Mouse (Mus musculus): ENCODE measurements at regions not wholly inside any gene's neighbourhood (a gene's known extent, or its start where the extent isn't known, plus 50 kb on each side); places are given as distances from the start of the nearest gene placed in this dataset.
A peak's percentile ranks its signal among the peaks of the same experiment; 100 is the strongest.

- no peak for DNase-seq (ENCODE audit: low spot score)
Observed at GRCm38 (mm10) chr13:44077022-44077421, 292.4 kb downstream of the Cd83 start.

- no peak for DNase-seq (ENCODE audit: low spot score)
Observed at GRCm38 (mm10) chr13:44085621-44086510, 301.3 kb downstream of the Cd83 start.

GRCm38 (mm10) chr13:44086801-44087200, 302.2 kb downstream of the Cd83 start:
- DNase-seq (ENCODE audit: low spot score): peak; percentile 48

DNA sequence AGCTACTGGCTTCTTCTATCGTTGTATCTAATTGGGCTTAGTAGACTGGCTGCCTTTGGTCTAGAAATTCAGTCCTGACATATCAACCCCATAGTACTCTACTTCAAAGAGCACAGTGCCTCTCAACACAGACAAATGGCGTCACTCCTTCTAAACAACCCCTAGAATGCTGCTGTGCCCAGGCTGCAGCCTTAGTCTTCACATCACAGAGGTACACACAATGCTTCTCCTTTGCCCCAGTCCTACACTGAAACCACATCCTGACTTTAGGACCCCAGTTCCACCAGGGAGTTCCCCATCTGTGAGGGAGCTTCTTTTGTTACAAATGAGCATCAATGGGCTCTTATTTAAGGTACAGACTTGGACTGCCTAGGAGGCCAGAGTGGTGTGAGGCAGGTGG, 312.6 kb downstream of the Cd83 start:
- DNase-seq (ENCODE audit: low spot score): no peak

GRCm38 (mm10) chr13:44099511-44099910, 314.9 kb downstream of the Cd83 start:
- no peak for DNase-seq (ENCODE audit: low spot score)

DNA sequence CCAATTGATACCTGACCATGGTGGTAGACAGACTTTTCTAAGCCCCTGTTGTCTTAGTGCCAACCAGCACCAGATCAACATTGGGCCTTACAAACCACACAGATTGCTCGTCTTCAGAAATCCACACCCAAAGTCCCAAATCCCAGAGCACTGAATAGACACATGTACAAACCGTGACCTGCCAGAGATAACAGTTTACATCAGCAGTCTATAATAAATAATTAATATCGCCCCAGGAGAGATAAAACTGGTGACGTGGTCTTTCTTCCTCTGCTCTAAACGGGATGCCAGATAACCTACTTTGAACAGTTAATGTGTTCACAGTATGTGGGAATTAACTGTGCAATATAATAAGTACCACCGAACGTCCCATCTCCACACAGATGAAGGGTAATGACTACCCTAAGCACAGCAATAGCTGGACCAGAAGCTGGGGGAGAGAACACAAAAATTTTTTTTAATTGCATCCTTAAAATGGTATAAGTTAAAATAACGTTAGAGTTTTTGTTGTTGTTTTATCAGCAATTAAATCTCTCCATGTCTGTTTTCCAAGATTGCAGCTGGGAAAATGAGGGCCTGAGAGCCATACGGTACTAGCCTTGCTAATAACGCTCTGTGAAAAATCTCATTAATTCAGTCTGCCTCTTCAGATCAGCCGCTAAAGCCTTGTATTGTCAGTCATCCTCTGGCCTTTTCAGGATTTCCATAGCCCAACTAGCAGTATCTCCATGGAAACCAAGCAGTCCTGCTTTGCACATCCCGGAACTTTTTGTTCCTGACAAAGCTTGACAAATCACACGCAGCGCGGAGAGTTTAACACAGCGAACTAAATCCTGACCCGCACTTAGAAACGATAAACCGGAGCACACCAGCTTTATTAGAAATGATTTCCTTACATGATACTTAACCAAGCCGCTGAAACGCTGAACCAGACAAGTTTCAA, 315.8 kb downstream of the Cd83 start:
- DNase-seq (ENCODE audit: low spot score): no peak

DNA sequence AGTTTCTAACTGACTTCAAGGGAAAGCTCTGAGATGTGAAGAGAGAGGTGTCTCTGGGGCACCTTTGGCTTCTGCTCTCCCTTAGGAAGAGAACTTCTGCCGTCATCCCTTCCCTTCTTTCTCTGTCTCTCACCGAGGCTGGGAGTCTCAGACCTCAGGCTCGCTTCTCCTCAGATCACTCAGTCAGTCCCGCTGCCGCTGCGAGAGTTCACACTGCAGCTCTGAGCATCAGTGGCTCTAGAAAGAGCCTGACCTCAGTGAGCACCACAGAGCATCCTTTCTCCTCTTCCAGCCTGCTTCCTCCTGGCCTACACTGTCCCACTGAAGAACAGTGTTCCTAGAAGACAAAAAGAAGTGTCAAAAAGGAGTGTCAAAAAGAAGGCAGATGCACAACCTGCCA, 316.6 kb downstream of the Cd83 start:
- DNase-seq (ENCODE audit: low spot score): no peak

DNA sequence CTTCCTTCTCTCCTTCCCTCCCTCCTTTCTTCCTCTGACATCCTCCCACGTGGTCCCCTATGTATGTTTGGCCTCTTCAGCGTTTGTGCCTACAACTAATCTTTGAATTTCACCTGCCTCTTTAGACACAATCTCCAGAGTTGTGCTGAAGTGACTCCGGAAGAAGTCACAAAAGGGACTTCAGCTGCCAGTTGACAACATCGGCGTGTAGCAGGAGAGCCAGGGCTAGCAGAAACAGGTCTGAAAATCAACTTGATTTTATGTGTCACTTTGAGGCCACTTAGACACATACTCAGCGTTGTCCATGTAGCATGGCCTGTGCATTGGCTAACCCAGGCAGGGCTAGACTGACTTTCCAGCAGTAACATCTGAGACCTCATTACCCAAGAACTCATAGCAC, 317.2 kb downstream of the Cd83 start:
- DNase-seq (ENCODE audit: low spot score): no peak

DNA sequence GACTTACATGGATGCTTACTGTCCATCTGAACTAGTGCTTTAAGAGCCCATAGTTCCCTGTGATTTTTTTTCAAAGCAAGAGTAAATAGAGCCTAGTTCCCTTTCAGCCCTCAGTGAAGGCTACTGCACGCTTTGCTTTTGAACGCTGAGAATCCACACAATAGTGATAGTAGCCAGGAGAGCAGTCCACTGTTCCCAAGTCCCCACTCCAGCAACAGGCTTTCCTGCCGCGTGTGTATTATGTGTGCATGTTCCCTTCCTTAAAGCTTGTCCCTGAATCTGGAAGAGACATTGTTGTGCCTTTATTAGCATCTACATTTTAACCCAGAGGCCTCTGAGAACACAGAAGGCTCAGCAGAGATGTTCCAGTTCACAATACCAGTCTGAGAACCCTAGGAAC, 317.7 kb downstream of the Cd83 start:
- no peak for DNase-seq (ENCODE audit: low spot score)

GRCm38 (mm10) chr13:44103340-44103739, 318.8 kb downstream of the Cd83 start:
- DNase-seq (ENCODE audit: low spot score): no peak

- no peak for DNase-seq (ENCODE audit: low spot score)
Observed at GRCm38 (mm10) chr13:44105161-44105560, 320.6 kb downstream of the Cd83 start.

GRCm38 (mm10) chr13:44108695-44109094, 324.1 kb downstream of the Cd83 start:
- DNase-seq (ENCODE audit: low spot score): no peak

DNA sequence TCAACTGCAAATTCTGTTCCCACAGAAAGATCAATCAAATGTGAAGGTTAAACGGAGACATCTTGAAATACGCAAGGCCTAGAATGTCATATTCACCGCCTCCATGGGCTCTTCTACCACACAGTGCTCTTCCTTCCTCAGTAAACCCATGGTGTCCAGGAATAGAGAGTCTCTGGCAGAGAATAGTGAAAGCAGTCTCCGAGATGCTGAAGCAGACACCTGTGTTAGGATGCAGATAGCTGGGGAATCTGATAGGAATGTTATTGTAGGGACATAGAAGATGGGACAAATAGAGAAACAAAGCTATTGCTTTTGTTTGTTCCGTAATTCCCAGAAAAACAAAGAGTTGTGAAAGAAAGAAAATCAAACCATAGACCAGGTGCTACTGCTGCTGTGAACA, 328.5 kb downstream of the Cd83 start:
- no peak for DNase-seq (ENCODE audit: low spot score)

GRCm38 (mm10) chr13:44114856-44115255, 330.3 kb downstream of the Cd83 start:
- DNase-seq (ENCODE audit: low spot score): no peak

- DNase-seq (ENCODE audit: low spot score): no peak
Observed at GRCm38 (mm10) chr13:44117841-44118240, 333.3 kb downstream of the Cd83 start.

DNA sequence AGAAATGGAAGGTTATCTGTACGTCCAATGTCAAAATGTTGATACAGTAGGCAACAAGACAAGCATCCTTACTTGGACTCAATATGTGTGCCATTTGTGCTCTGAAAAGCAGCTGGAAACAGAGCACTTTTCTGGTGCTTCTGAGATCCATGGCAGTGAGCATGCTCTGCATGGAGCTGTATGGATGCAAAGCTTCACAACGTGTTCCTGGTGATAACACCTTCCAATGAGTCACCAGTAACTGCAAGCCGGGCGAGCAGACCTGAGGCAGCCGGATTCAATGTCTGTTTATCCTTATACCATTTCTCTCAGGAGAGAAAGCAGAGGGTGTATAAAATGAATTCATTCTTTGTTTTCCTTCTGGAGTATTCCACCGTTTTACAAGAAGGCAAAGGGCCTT, 334.3 kb downstream of the Cd83 start:
- DNase-seq (ENCODE audit: low spot score): no peak

DNA sequence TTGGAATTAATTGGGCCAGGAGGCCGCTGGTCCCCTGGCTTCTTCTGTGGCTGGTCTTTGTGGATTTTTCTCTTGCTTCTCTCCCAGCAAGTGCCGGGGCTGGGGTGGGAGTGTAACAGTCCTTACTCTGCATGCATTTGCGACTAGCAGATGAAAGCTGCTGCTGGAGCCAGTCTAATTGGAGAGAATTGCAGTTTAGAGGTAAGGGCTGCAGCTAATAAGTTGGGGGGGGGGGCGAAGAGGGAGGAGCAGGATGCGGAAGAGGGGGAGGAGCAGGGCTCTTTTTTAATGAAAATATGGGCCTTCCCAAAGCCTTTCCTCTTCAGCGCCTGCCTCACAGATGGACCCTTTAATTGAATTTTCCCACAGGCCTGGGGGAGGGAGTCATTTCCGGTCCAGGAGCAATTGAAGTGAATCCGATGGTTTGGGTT, 336.7 kb downstream of the Cd83 start:
- DNase-seq (ENCODE audit: low spot score): no peak

GRCm38 (mm10) chr13:44121932-44122331, 337.4 kb downstream of the Cd83 start:
- no peak for DNase-seq (ENCODE audit: low spot score)

- DNase-seq (ENCODE audit: low spot score): no peak
Observed at GRCm38 (mm10) chr13:44126198-44126597, 341.6 kb downstream of the Cd83 start.

DNA sequence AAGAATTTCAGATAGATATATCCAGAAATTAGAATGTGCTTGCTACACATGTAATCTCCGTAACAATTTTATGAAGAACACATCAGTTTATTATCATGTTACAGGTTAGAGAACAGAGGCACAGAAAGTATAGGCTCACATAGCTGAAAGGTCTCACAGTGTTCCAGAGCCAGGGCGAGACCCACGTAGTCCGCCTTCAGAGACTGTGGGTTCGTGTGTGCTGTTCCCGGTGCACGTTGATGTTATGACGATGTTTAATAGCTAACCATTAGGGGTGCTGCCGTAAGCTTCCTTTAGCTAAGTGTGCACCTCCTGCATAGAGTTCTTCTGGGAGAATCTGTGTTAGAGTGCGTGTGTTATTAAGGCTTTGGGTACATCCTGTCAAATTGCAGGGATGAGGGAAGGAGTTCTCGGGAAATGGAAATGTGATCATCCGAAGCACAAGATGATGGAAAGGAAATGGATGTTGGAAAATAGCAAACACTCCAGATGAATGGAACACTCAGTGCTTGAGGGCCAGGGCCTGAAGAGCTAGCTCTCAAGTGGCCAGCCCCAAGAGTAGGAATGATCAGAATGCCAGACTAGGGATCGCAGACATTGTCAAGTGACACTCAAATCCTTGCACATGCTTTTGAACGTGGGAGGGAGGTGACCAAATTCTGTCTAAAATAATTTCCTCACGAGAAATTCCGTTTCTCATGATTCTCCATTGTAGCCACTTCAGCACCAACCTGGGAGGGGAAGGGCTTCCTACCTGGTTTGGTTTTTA, 344.1 kb downstream of the Cd83 start:
- no peak for DNase-seq (ENCODE audit: low spot score)

- DNase-seq (ENCODE audit: low spot score): no peak
Observed at GRCm38 (mm10) chr13:44131916-44132315, 347.3 kb downstream of the Cd83 start.

- DNase-seq (ENCODE audit: low spot score): no peak
Observed at GRCm38 (mm10) chr13:44132510-44132909, 347.9 kb downstream of the Cd83 start.

Measured in testis, postnatal 10 days (tissue).